Mouse (Mus musculus): Measurements from ENCODE around the gene Colgalt1.

DNA sequence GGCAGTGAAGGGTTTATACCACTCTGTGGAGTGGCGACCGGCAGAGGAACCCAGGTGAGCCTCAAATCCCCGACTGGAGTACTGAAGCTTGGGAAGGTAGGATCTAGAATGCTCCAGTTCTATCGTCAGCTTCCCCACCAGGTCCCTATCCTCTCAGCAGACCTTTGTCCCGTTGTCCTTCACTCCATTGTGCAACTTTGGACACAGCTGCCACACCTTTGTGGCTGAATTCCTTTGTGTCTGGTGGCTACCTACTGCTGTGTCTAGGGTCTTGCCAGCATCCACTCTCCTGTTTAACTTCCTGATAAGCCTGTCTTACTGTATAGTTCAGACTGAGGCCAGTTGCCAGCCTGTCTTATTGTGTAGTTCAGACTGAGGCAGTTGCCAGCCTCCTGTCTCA is 1.3 kb downstream of the Colgalt1 start:
- TF ChIP-seq MAX (IDR thresholded peaks at IDR 0.05; ENCODE audit: low read depth) (no peak), TCF12 (IDR thresholded peaks at IDR 0.05; ENCODE audit: insufficient read depth, poor library complexity, severe bottlenecking) (no peak), SRF (IDR thresholded peaks at IDR 0.05; ENCODE audit: control insufficient read depth, insufficient read length, low read depth) (no peak)

Measured in myocyte (in vitro differentiated cells).